Mouse (Mus musculus) limb, embryonic 15.5 days (tissue): ENCODE data around the gene Alk. TPM values are rescaled to one million over a fixed set of nuclear protein-coding genes. Genes with fewer than 3 reads are reported as not detected.

Experiments used
- ATAC-seq: fragments of 200-750 bp; cut with Nextera tagmentation; 2 replicates; pipeline ENCODE4 v1.8.0; 2017; ENCODE audit warnings: low read depth, moderate TSS enrichment; ENCODE audit not compliant: insufficient number of reproducible peaks, low FRiP score, low TSS enrichment
- H3K27ac ChIP-seq: fragments of 300-500 bp; sonication (generic); 2 replicates; pipeline ENCODE4 v1.5.1; 2015; ENCODE audit warnings: moderate library complexity, mild to moderate bottlenecking, inconsistent platforms
- H3K27me3 ChIP-seq: fragments of 300-500 bp; sonication (generic); 2 replicates; pipeline ENCODE4 v1.6.1; 2015; ENCODE audit warnings: inconsistent platforms
- H3K36me3 ChIP-seq: fragments of 300-500 bp; sonication (generic); 2 replicates; pipeline ENCODE4 v1.6.1; 2015; ENCODE audit warnings: inconsistent platforms
- H3K4me1 ChIP-seq: fragments of 300-500 bp; sonication (generic); 2 replicates; pipeline ENCODE4 v1.6.1; 2015; ENCODE audit warnings: inconsistent platforms
- H3K4me2 ChIP-seq: fragments of 300-500 bp; sonication (generic); 2 replicates; pipeline ENCODE4 v1.6.1; 2015; ENCODE audit warnings: mild to moderate bottlenecking, inconsistent platforms
- H3K4me3 ChIP-seq: fragments of 300-500 bp; sonication (generic); 2 replicates; pipeline ENCODE4 v1.5.1; 2015; ENCODE audit warnings: mild to moderate bottlenecking, inconsistent platforms
- H3K9ac ChIP-seq: fragments of 300-500 bp; sonication (generic); 2 replicates; pipeline ENCODE4 v1.6.1; 2015; ENCODE audit warnings: inconsistent platforms
- H3K9me3 ChIP-seq: fragments of 300-500 bp; sonication (generic); 2 replicates; pipeline ENCODE4 v1.6.1; 2016; ENCODE audit warnings: inconsistent platforms
- WGBS: fragments of 180-500 bp; shearing (Covaris S2); methylation state at CpG from one replicate; pipeline ENCODE4 v1.1.7; 2015; 5-methylcytosine and 5-hydroxymethylcytosine counted together
- polyA plus RNA-seq: library from polyadenylated mRNA; unstranded; fragments of >200 nt; fragmentation: Nextera tagmentation; extraction: Ambion mirVana; gene quantifications from 2 replicates; pipeline ENCODE4 v1.2.1, GENCODE M21; 2015

The Alk gene
- polyA plus RNA-seq, 1 experiment from 2014 or later: 0.50 TPM

DNA sequence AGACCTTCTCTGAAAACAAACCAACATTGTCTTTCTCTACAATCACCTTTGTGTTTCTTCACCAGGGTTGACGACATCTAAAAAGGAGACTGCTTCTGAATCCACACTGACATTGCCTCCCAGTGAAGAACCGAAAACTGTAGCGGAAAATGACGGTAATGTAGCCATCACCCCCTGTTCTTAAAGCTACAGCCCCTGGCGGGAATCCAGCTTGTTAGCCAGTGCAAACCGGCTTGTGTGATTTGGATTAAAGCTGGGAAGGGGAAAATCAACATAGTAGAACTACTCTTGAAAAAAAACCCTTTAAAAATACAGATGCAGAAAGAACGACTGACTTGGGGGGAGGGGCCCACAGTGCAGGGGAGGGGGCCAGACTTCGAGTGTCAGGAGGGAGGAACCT, 776.8 kb downstream of the Alk start:
- no peak for ATAC-seq
- Histone ChIP-seq H3K4me3 (no peak overlapping the region), H3K27me3 (no peaks in the 10 kb centered on the region), H3K4me2 (no peak overlapping the region), H3K36me3 (peaks cover 6% of the 10 kb centered on the region; the same call in 1 of the 2 replicates), H3K27ac (no peak overlapping the region), H3K9ac (no peak overlapping the region), H3K9me3 (no peaks in the 10 kb centered on the region), H3K4me1 (peaks cover 4% of the 10 kb centered on the region; the same call in 1 of the 2 replicates)
- 47% methylated on average over 8 of the region's 8 CpGs for WGBS

DNA sequence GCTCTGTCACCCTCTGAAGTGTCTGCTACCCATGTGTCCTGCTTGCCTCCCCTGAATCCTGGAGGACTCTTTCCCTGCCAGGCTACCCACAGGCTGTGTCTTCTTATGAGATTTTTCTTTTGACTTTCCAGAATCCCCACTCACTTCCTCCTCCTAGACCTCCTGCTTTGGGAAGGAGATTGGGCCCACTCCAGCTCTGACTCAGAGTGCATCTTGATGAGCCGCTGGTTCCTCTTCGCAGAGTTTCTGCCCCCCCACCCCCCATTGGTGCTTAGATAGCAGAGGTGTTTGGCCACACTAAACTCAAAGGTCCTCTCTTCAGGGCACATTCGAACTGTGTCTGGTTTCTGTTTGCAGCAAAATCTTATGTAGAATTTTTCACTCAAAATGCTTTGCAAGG, 777.8 kb downstream of the Alk start:
- H3K4me1 ChIP-seq: peaks cover 4% of the 10 kb centered on the region; the same call in 1 of the 2 replicates
- no peak overlapping the region for H3K4me3 ChIP-seq
- H3K9me3 ChIP-seq: no peaks in the 10 kb centered on the region
- no peak overlapping the region for H3K27ac ChIP-seq
- no peak overlapping the region for H3K4me2 ChIP-seq
- ATAC-seq: no peak
- no peak overlapping the region for H3K9ac ChIP-seq
- 61% methylated on average over 3 of the region's 3 CpGs for WGBS
- H3K36me3 ChIP-seq: peaks cover 6% of the 10 kb centered on the region; the same call in 1 of the 2 replicates
- no peaks in the 10 kb centered on the region for H3K27me3 ChIP-seq

DNA sequence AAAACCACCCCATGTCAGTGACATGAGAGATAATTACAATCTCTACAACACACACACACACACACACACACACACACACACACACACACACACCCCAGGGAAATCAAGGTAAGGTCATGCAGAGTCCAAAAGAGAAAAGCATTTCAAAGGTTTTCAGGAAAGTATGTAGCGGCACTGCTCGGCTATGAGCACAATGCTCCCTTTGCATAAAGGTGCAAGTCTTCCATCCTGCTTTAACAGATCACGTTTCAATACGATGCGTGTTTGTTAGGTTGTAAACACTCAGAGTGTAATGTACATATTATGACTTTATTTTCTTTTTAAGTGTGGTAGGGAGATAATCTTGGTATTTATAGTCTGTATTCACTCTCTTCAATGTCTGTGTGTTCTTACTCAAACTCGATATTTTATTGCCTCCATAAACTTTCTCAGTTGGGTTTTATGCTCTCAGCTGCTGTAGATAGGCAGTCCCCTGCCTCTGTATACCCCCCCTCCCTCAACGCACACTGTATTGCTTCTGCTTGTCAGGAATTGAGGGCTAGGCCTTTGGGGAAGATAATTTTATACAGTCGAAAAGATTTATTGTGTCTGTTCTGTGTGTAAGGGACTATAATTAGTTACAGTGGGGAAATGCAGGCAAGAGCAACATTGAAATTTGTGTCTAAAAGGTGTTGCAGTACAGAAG, 780.7 kb downstream of the Alk start:
- Histone ChIP-seq H3K9me3 (no peaks in the 10 kb centered on the region), H3K4me2 (no peak overlapping the region), H3K36me3 (peaks cover 18% of the 10 kb centered on the region; the same call in 1 of the 2 replicates), H3K27me3 (no peaks in the 10 kb centered on the region), H3K27ac (no peak overlapping the region), H3K4me3 (no peak overlapping the region), H3K9ac (no peak overlapping the region), H3K4me1 (peaks cover under 1% of the 10 kb centered on the region; the same call in 1 of the 2 replicates)
- no peak for ATAC-seq
- WGBS: 25% methylated on average over 8 of the region's 8 CpGs

Other genes with a start within 250 kb of the Alk start
- 61.6 and 62.1 TPM in 2 replicates for gene Ypel5, start 231.8 kb upstream of the Alk start, polyA plus RNA-seq